Mouse (Mus musculus) megakaryocyte, embryonic 14.5 days (primary cell): ENCODE data around the gene Paxx. TPM values are rescaled to one million over a fixed set of nuclear protein-coding genes. Genes with fewer than 3 reads are reported as not detected.
"Not testable (repeated sequence)": the region's sequence is repeated elsewhere in the genome, so short reads cannot be mapped to it uniquely, and the experiment has no call there.

Experiments used
- H3K27me3 ChIP-seq: replicated peaks from 2 replicates; pipeline ENCODE3; 2012; ENCODE audit warnings: inconsistent platforms
- H3K36me3 ChIP-seq: replicated peaks from 2 replicates; pipeline ENCODE3; 2012; ENCODE audit warnings: low read length, inconsistent platforms, mixed read lengths
- H3K4me1 ChIP-seq: 2 replicates; pipeline ENCODE4 v1.6.1; 2012; ENCODE audit warnings: inconsistent platforms
- H3K4me3 ChIP-seq: replicated peaks from 2 replicates; pipeline ENCODE3; 2012; ENCODE audit warnings: moderate library complexity, mild to moderate bottlenecking, inconsistent platforms
- H3K9me3 ChIP-seq: 2 replicates; pipeline ENCODE4 v1.6.1; 2012; ENCODE audit warnings: inconsistent platforms
- FLI1 ChIP-seq: IDR thresholded peaks from 2 replicates; pipeline ENCODE4 v1.6.1; 2012; ENCODE audit warnings: low read length, inconsistent platforms, mixed read lengths
- GATA1 ChIP-seq: IDR thresholded peaks from 3 replicates; pipeline ENCODE4 v1.6.1; 2012; ENCODE audit warnings: mixed read lengths, low read length, inconsistent platforms, borderline replicate concordance
- polyA plus RNA-seq: library from polyadenylated mRNA; stranded (reverse); fragments of >175 nt; gene quantifications from 2 replicates; pipeline ENCODE4 v1.2.3, GENCODE M21; 2012; ENCODE audit warnings: low replicate concordance; ENCODE audit not compliant: insufficient read depth

The Paxx gene
- polyA plus RNA-seq, 1 experiment = 52.3 TPM

GRCm38 (mm10) chr2:25429435-25430180 is 31.3 kb downstream of the Paxx start:
- TF ChIP-seq FLI1 (no peak), GATA1 (no peak)
- peak overlapping the region; percentile 94 for H3K4me3 ChIP-seq

GRCm38 (mm10) chr2:25428442-25429236 is 32.3 kb downstream of the Paxx start, which contains the start of gene Abca2:
Abca2 (plus strand) TSS chr2:25428703.
- Histone ChIP-seq H3K4me1 (peaks cover 97% of the 10 kb centered on the region), H3K36me3 (peaks cover 32% of the 10 kb centered on the region), H3K4me3 (peak within 1 kb of the TSS; percentile 94), H3K9me3 (peaks cover 3% of the 10 kb centered on the region; the same call in 1 of the 2 replicates), H3K27me3 (peaks cover 44% of the 10 kb centered on the region)
- no peak for TF ChIP-seq GATA1
- TF ChIP-seq FLI1 = no peak

More at GRCm38 (mm10) chr2:25429435-25430180, 31.3 kb downstream of the Paxx start:
- Histone ChIP-seq H3K9me3 (peaks cover 3% of the 10 kb centered on the region; the same call in 1 of the 2 replicates), H3K4me1 (peaks cover 96% of the 10 kb centered on the region), H3K36me3 (peaks cover 41% of the 10 kb centered on the region), H3K27me3 (peaks cover 49% of the 10 kb centered on the region)

- H3K36me3 ChIP-seq = peaks cover 20% of the 10 kb centered on the region
- peak overlapping the region; percentile 86 for H3K4me3 ChIP-seq
- peaks cover 97% of the 10 kb centered on the region for H3K4me1 ChIP-seq
- peaks cover 3% of the 10 kb centered on the region; the same call in 1 of the 2 replicates for H3K9me3 ChIP-seq
- peaks cover 45% of the 10 kb centered on the region for H3K27me3 ChIP-seq
- TF ChIP-seq GATA1 = no peak
- no peak for TF ChIP-seq FLI1
Measured at GRCm38 (mm10) chr2:25427256-25427655, 33.6 kb downstream of the Paxx start.

GRCm38 (mm10) chr2:25426721-25427191 is 34.1 kb downstream of the Paxx start:
- Histone ChIP-seq H3K4me1 (peaks cover 97% of the 10 kb centered on the region), H3K27me3 (peaks cover 45% of the 10 kb centered on the region), H3K4me3 (peak overlapping the region; percentile 86), H3K9me3 (peaks cover 3% of the 10 kb centered on the region; the same call in 1 of the 2 replicates), H3K36me3 (peaks cover 20% of the 10 kb centered on the region)
- TF ChIP-seq FLI1 (no peak), GATA1 (no peak)

- Histone ChIP-seq H3K4me1 (peaks cover 91% of the 10 kb centered on the region), H3K4me3 (no peak overlapping the region), H3K9me3 (peaks cover 3% of the 10 kb centered on the region; the same call in 1 of the 2 replicates), H3K36me3 (peaks cover 10% of the 10 kb centered on the region), H3K27me3 (peaks cover 35% of the 10 kb centered on the region)
- no peak for TF ChIP-seq GATA1
- TF ChIP-seq FLI1 = no peak
Measured at GRCm38 (mm10) chr2:25425481-25425880, 35.4 kb downstream of the Paxx start.

- peaks cover 77% of the 10 kb centered on the region for H3K4me1 ChIP-seq
- TF ChIP-seq FLI1 (no peak), GATA1 (no peak)
- H3K4me3 ChIP-seq = peak overlapping the region; percentile 86
Measured at GRCm38 (mm10) chr2:25423626-25424025, 37.3 kb downstream of the Paxx start.

GRCm38 (mm10) chr2:25422587-25423410 is 38.1 kb downstream of the Paxx start, which contains the start of gene Fut7:
Fut7 (plus strand) TSS chr2:25423267.
- H3K4me1 ChIP-seq = peaks cover 79% of the 10 kb centered on the region
- H3K27me3 ChIP-seq = peaks cover 32% of the 10 kb centered on the region
- H3K4me3 ChIP-seq = peak within 1 kb of the TSS; percentile 86
- TF ChIP-seq FLI1 (no peak), GATA1 (no peak)
- H3K9me3 ChIP-seq = peaks cover 3% of the 10 kb centered on the region; the same call in 1 of the 2 replicates
- H3K36me3 ChIP-seq = peaks cover 9% of the 10 kb centered on the region

More at GRCm38 (mm10) chr2:25423626-25424025, 37.3 kb downstream of the Paxx start:
- peaks cover 27% of the 10 kb centered on the region for H3K27me3 ChIP-seq
- peaks cover 3% of the 10 kb centered on the region; the same call in 1 of the 2 replicates for H3K9me3 ChIP-seq
- H3K36me3 ChIP-seq = peaks cover 9% of the 10 kb centered on the region

GRCm38 (mm10) chr2:25421896-25422295 is 39.0 kb downstream of the Paxx start:
- Histone ChIP-seq H3K36me3 (peaks cover 9% of the 10 kb centered on the region), H3K4me1 (peaks cover 79% of the 10 kb centered on the region)
- TF ChIP-seq GATA1 = no peak
- no peak for TF ChIP-seq FLI1

GRCm38 (mm10) chr2:25417426-25417825 is 43.5 kb downstream of the Paxx start:
- H3K27me3 ChIP-seq = peaks cover 12% of the 10 kb centered on the region

More at GRCm38 (mm10) chr2:25421896-25422295, 39.0 kb downstream of the Paxx start:
- H3K27me3 ChIP-seq = peaks cover 32% of the 10 kb centered on the region
- H3K9me3 ChIP-seq = peaks cover 3% of the 10 kb centered on the region; the same call in 1 of the 2 replicates
- H3K4me3 ChIP-seq = no peak overlapping the region

GRCm38 (mm10) chr2:25413436-25413835 is 47.5 kb downstream of the Paxx start:
- H3K4me3 ChIP-seq, H3K36me3 ChIP-seq, H3K9me3 ChIP-seq: not testable (repeated sequence)
- Histone ChIP-seq H3K4me1 (peaks cover 27% of the 10 kb centered on the region), H3K27me3 (peaks cover 31% of the 10 kb centered on the region)

More at GRCm38 (mm10) chr2:25417426-25417825, 43.5 kb downstream of the Paxx start:
- no peak overlapping the region for H3K4me3 ChIP-seq
- H3K36me3 ChIP-seq = no peaks in the 10 kb centered on the region
- no peak for TF ChIP-seq GATA1
- TF ChIP-seq FLI1 = no peak
- peaks cover 41% of the 10 kb centered on the region for H3K4me1 ChIP-seq
- no peaks in the 10 kb centered on the region for H3K9me3 ChIP-seq
